Mouse (Mus musculus): ENCODE measurements around the gene Golga7b. TPM values are rescaled to one million over a fixed set of nuclear protein-coding genes. Genes with fewer than 3 reads are reported as not detected.
A peak's percentile ranks its signal among the peaks of the same experiment; 100 is the strongest.

Golga7b gene
- polyA plus RNA-seq, 1 experiment: not detected

GRCm38 (mm10) chr19:42316998-42317397 is 69.6 kb downstream of the Golga7b start:
- Histone ChIP-seq H3K4me1 (ENCODE audit: control insufficient read depth, insufficient read depth, low read length) (peaks cover 5% of the 10 kb centered on the region), H3K27me3 (ENCODE audit: control insufficient read depth, insufficient read depth, low read length, poor library complexity, severe bottlenecking) (no peaks in the 10 kb centered on the region), H3K9ac (ENCODE audit: low read depth, poor library complexity, severe bottlenecking) (no peak overlapping the region), H3K27ac (ENCODE audit: insufficient read depth, low read length) (no peak overlapping the region), H3K36me3 (ENCODE audit: control insufficient read depth, insufficient read depth, low read length, poor library complexity, severe bottlenecking) (no peaks in the 10 kb centered on the region), H3K9me3 (replicated peaks; ENCODE audit: control insufficient read depth, insufficient read depth, low read length, poor library complexity, severe bottlenecking) (no peaks in the 10 kb centered on the region), H3K4me3 (ENCODE audit: low read depth, low read length) (no peak overlapping the region)
- no peak for TF ChIP-seq EP300 (IDR thresholded peaks at IDR 0.05; ENCODE audit: insufficient read depth, low read depth, low read length)
- no peak for TF ChIP-seq POLR2A (IDR thresholded peaks at IDR 0.05; ENCODE audit: insufficient read depth, low read length)
- TF ChIP-seq CTCF (IDR thresholded peaks at IDR 0.05; ENCODE audit: low read depth, low read length): no peak

GRCm38 (mm10) chr19:42317648-42318425 is 70.5 kb downstream of the Golga7b start:
- no peaks in the 10 kb centered on the region for H3K27me3 ChIP-seq (ENCODE audit: control insufficient read depth, insufficient read depth, low read length, poor library complexity, severe bottlenecking)
- TF ChIP-seq EP300 (IDR thresholded peaks at IDR 0.05; ENCODE audit: insufficient read depth, low read depth, low read length): no peak
- no peak for TF ChIP-seq POLR2A (IDR thresholded peaks at IDR 0.05; ENCODE audit: insufficient read depth, low read length)
- no peak for TF ChIP-seq CTCF (IDR thresholded peaks at IDR 0.05; ENCODE audit: low read depth, low read length)
- no peaks in the 10 kb centered on the region for H3K9me3 ChIP-seq (replicated peaks; ENCODE audit: control insufficient read depth, insufficient read depth, low read length, poor library complexity, severe bottlenecking)
- H3K4me1 ChIP-seq (ENCODE audit: control insufficient read depth, insufficient read depth, low read length): peaks cover 5% of the 10 kb centered on the region
- H3K4me3 ChIP-seq (ENCODE audit: low read depth, low read length): peak overlapping the region; percentile 3; the same call in 1 of the 2 replicates
- H3K9ac ChIP-seq (ENCODE audit: low read depth, poor library complexity, severe bottlenecking): no peak overlapping the region
- no peaks in the 10 kb centered on the region for H3K36me3 ChIP-seq (ENCODE audit: control insufficient read depth, insufficient read depth, low read length, poor library complexity, severe bottlenecking)
- H3K27ac ChIP-seq (ENCODE audit: insufficient read depth, low read length): no peak overlapping the region

Other genes with a start within 250 kb of the Golga7b start
- gene Ankrd2, start 211.6 kb upstream of the Golga7b start, polyA plus RNA-seq (2011; ENCODE audit: insufficient read depth, insufficient read length, low read depth, missing spikeins): not detected in 2 replicates
- gene Hoga1, start 202.0 kb upstream of the Golga7b start, polyA plus RNA-seq (2011; ENCODE audit: insufficient read depth, insufficient read length, low read depth, missing spikeins): 0.91 and 1.2 TPM in 2 replicates
- gene 4933411K16Rik, start 195.3 kb upstream of the Golga7b start, polyA plus RNA-seq (2011; ENCODE audit: insufficient read depth, insufficient read length, low read depth, missing spikeins): not detected in 2 replicates
- 18.8 and 19.6 TPM in 2 replicates for gene Morn4, start 161.2 kb upstream of the Golga7b start, polyA plus RNA-seq (2011; ENCODE audit: insufficient read depth, insufficient read length, low read depth, missing spikeins)
- gene Pi4k2a, start 157.1 kb upstream of the Golga7b start, polyA plus RNA-seq (2011; ENCODE audit: insufficient read depth, insufficient read length, low read depth, missing spikeins): 27.2 and 30.4 TPM in 2 replicates
- gene Avpi1, start 118.5 kb upstream of the Golga7b start, polyA plus RNA-seq (2011; ENCODE audit: insufficient read depth, insufficient read length, low read depth, missing spikeins): 44.7 and 49.2 TPM in 2 replicates
- 15.0 and 17.7 TPM in 2 replicates for gene Marveld1, start 100.2 kb upstream of the Golga7b start, polyA plus RNA-seq (2011; ENCODE audit: insufficient read depth, insufficient read length, low read depth, missing spikeins)
- 24.4 and 25.0 TPM in 2 replicates for gene Zfyve27, start 83.6 kb upstream of the Golga7b start, polyA plus RNA-seq (2011; ENCODE audit: insufficient read depth, insufficient read length, low read depth, missing spikeins)
- 0.42 and 0.47 TPM in 2 replicates for gene Sfrp5, start 45.3 kb upstream of the Golga7b start, polyA plus RNA-seq (2011; ENCODE audit: insufficient read depth, insufficient read length, low read depth, missing spikeins)
- gene Crtac1, start 184.2 kb downstream of the Golga7b start, polyA plus RNA-seq (2011; ENCODE audit: insufficient read depth, insufficient read length, low read depth, missing spikeins): 10.3 and 12.7 TPM in 2 replicates